Mouse (Mus musculus): Measurements from ENCODE around the gene Ank3. TPM values are rescaled to one million over a fixed set of nuclear protein-coding genes. Genes with fewer than 3 reads are reported as not detected.

The Ank3 gene
- polyA plus RNA-seq, 1 experiment from 2014 or later: 34.9 TPM

DNA sequence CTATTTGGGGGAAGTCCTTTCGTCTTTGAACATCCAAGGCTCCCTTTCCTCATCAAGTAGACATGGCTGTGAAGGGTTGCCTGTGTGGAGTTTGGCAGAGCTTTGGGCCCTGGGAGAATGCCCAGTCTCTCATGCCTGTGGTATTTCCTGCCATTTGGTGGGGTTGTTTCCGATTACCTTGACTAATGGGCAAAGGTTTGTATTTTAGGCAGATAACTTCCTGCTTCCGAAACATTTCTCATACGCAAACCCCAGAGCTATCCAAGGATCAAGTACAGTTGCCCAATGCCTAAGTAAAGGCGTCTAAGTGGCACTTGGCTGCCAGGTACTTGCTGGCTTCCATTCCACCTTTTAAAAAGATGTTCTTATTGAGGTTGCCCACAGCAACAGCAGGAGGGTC is 254.1 kb downstream of the Ank3 start:
- Histone ChIP-seq H3K4me3 (no peak overlapping the region), H3K27me3 (ENCODE audit: low read depth, poor library complexity, severe bottlenecking) (no peaks in the 10 kb centered on the region), H3K27ac (replicated peaks) (no peak overlapping the region), H3K4me1 (peaks cover 36% of the 10 kb centered on the region), H3K36me3 (no peaks in the 10 kb centered on the region), H3K9me3 (replicated peaks) (no peaks in the 10 kb centered on the region)
- WGBS: 80% methylated on average over 5 of the region's 5 CpGs
- no peak for DNase-seq (ENCODE audit: low spot score)

DNA sequence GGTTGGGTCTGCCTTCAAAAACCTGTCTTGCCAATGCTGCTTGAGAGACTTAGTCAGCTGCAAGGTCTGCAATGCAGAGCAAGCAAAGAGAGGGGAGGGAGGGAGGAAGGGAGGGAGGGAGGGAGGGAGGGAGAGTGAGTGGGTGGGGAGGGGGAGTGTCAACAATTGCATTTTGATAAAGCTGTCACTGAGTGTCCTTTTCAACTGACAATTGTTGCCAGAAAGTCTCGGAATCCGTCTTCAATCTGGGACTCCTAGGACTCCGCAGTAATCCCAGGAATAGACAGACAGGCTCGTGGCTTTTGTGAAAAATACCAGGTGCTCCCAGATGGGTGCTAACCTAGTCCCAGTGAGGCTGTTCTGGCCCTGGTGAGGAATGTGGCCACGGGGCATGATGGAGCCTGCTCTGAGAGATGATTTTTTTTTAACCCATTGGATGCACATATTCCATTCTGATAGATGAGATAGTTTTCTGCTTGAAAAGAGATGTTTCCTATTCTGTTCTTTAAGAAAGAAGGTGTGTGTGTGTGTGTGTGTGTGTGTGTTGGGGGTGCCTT is 254.6 kb downstream of the Ank3 start:
- Histone ChIP-seq H3K4me3 (no peak overlapping the region), H3K27me3 (ENCODE audit: low read depth, poor library complexity, severe bottlenecking) (no peaks in the 10 kb centered on the region), H3K36me3 (no peaks in the 10 kb centered on the region), H3K27ac (replicated peaks) (no peak overlapping the region), H3K9me3 (replicated peaks) (no peaks in the 10 kb centered on the region), H3K4me1 (peaks cover 36% of the 10 kb centered on the region)
- 27% methylated on average over 5 of the region's 5 CpGs for WGBS
- no peak for DNase-seq (ENCODE audit: low spot score)

DNA sequence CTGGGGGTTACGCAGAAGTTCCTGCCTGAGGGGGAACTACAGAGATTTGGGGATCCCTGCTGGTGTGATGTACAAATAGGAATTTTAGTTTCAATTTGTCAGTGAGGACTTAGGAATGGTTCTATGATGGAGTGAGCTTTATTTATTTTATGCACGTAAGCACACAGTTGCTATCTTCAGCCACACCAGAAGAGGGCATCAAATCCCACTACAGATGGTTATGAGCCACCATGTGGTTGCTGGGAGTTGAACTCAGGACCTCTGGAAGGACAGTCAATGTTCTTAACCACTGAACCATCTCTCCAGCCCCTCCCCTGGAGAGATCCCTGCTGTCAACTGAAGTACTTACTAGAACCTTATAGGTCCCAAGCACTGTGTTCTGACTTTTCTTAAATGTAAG is 255.6 kb downstream of the Ank3 start:
- Histone ChIP-seq H3K4me3 (no peak overlapping the region), H3K27ac (replicated peaks) (no peak overlapping the region), H3K9me3 (replicated peaks) (no peaks in the 10 kb centered on the region), H3K36me3 (no peaks in the 10 kb centered on the region), H3K27me3 (ENCODE audit: low read depth, poor library complexity, severe bottlenecking) (no peaks in the 10 kb centered on the region), H3K4me1 (peaks cover 36% of the 10 kb centered on the region)
- 89% methylated on average over 2 of the region's 2 CpGs for WGBS
- no peak for DNase-seq (ENCODE audit: low spot score)

GRCm38 (mm10) chr10:69654866-69655633 is 256.5 kb downstream of the Ank3 start:
- peak; percentile 39 for DNase-seq (ENCODE audit: low spot score)
- no peaks in the 10 kb centered on the region for H3K36me3 ChIP-seq

DNA sequence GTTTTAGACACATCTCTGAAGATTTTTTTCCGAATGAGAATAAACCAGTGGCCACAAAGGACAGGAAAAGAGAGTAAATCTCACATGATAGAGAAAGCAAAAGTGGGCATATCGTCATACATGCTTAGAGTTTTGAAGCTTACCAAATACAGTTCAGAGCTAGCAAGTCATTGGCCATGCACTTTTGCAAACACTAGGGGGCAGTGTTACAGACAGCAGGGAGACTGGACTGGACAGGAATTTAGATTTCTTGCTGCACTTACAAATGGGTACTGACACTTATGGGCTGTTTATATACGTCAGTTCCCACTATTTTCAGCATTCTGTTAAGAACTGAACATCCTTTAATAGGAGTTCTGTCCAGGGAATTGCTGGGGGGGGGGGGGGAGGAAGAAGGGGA is 257.7 kb downstream of the Ank3 start:
- Histone ChIP-seq H3K4me3 (no peak overlapping the region), H3K9me3 (replicated peaks) (no peaks in the 10 kb centered on the region), H3K4me1 (peaks cover 23% of the 10 kb centered on the region), H3K27ac (replicated peaks) (no peak overlapping the region), H3K27me3 (ENCODE audit: low read depth, poor library complexity, severe bottlenecking) (no peaks in the 10 kb centered on the region), H3K36me3 (no peaks in the 10 kb centered on the region)
- peak; percentile 48 for DNase-seq (ENCODE audit: low spot score)
- WGBS: 26% methylated on average over 3 of the region's 3 CpGs

More at GRCm38 (mm10) chr10:69654866-69655633, 256.5 kb downstream of the Ank3 start:
- 26% methylated on average over 13 of the region's 13 CpGs for WGBS
- no peak overlapping the region for H3K27ac ChIP-seq (replicated peaks)
- H3K27me3 ChIP-seq (ENCODE audit: low read depth, poor library complexity, severe bottlenecking): no peaks in the 10 kb centered on the region
- no peaks in the 10 kb centered on the region for H3K9me3 ChIP-seq (replicated peaks)
- H3K4me1 ChIP-seq: peaks cover 31% of the 10 kb centered on the region
- H3K4me3 ChIP-seq: no peak overlapping the region

GRCm38 (mm10) chr10:69659818-69660217 is 261.2 kb downstream of the Ank3 start:
- no peak overlapping the region for H3K4me3 ChIP-seq
- H3K27me3 ChIP-seq (ENCODE audit: low read depth, poor library complexity, severe bottlenecking): no peaks in the 10 kb centered on the region
- H3K4me1 ChIP-seq: peaks cover 5% of the 10 kb centered on the region; the same call in 1 of the 2 replicates
- DNase-seq (ENCODE audit: low spot score): no peak
- H3K9me3 ChIP-seq (replicated peaks): no peaks in the 10 kb centered on the region
- no peaks in the 10 kb centered on the region for H3K36me3 ChIP-seq
- no peak overlapping the region for H3K27ac ChIP-seq (replicated peaks)
- WGBS: 92% methylated on average over 4 of the region's 4 CpGs

DNA sequence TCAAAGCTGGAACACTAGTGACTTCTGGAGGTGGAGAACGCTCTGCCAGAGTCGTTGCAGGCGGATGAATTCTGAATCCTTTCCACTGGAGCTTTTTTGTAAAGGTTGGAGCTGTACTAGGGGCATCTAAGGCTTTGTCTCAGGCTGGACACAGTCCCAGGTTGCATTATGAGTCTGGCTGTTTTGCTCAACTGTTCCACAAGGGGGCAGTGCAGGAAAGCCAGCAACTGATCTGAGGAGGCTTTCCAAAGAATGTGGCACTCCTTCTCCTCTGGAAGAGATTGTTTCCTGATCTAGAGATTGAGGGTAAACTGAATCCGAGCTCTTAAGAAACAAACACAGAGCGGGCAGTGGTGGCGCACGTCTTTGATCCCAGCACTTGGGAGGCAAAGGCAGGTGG is 263.8 kb downstream of the Ank3 start:
- Histone ChIP-seq H3K4me3 (no peak overlapping the region), H3K9me3 (replicated peaks) (no peaks in the 10 kb centered on the region), H3K27ac (replicated peaks) (no peak overlapping the region; the same call in 1 of the 2 replicates), H3K4me1 (no peaks in the 10 kb centered on the region), H3K27me3 (ENCODE audit: low read depth, poor library complexity, severe bottlenecking) (no peaks in the 10 kb centered on the region), H3K36me3 (no peaks in the 10 kb centered on the region)
- WGBS: 11% methylated on average over 7 of the region's 7 CpGs
- peak; percentile 76 for DNase-seq (ENCODE audit: low spot score)

DNA sequence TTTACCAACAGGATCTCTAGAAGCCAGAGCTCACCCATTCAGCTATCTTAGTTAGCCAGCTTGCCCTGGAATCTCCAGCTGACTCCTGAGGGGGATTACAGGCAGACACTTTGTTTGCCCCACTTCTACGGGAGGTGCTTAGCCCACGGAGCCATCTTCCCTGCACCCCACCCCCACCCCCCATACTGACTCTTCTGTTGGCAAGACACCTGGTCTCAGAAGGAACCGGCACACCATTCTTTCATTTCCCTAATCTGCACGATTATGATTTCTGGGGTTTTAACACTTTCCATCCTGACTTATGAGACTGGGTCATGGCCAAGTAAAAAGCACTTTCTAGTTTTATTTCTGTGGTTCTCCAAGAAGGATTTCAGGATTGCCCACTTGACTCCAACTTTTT is 268.9 kb downstream of the Ank3 start:
- H3K9me3 ChIP-seq (replicated peaks): no peaks in the 10 kb centered on the region
- H3K4me1 ChIP-seq: no peaks in the 10 kb centered on the region
- no peaks in the 10 kb centered on the region for H3K27me3 ChIP-seq (ENCODE audit: low read depth, poor library complexity, severe bottlenecking)
- DNase-seq (ENCODE audit: low spot score): no peak
- no peak overlapping the region for H3K27ac ChIP-seq (replicated peaks)
- no peaks in the 10 kb centered on the region for H3K36me3 ChIP-seq
- no peak overlapping the region for H3K4me3 ChIP-seq
- WGBS: 85% methylated on average over 4 of the region's 4 CpGs

DNA sequence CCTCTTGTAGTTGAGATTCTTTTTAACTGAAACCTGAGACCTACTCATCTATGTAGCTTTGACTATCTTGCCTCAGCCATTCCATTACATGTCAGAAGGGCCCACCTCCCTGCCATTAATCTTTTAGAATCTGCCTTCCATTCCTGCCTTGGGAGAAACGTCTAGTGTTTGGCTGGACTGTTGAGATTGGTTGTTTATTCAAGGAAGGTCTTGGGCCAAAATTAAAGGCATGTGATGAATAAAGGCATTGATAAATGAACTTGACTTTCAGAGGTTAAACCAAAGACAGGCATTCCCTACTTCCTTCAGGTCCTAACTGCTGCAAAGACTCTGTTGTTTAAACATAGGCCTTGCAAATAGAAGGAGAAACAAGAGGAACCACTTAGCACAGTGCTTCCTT is 271.9 kb downstream of the Ank3 start:
- Histone ChIP-seq H3K27ac (replicated peaks) (no peak overlapping the region), H3K9me3 (replicated peaks) (no peaks in the 10 kb centered on the region), H3K27me3 (ENCODE audit: low read depth, poor library complexity, severe bottlenecking) (no peaks in the 10 kb centered on the region), H3K4me1 (no peaks in the 10 kb centered on the region), H3K4me3 (no peak overlapping the region), H3K36me3 (no peaks in the 10 kb centered on the region)
- DNase-seq (ENCODE audit: low spot score): no peak
- 69% methylated on average over 1 of the region's 1 CpGs for WGBS

- Histone ChIP-seq H3K27me3 (ENCODE audit: low read depth, poor library complexity, severe bottlenecking) (no peaks in the 10 kb centered on the region), H3K4me3 (no peak overlapping the region), H3K27ac (replicated peaks) (no peak overlapping the region), H3K4me1 (no peaks in the 10 kb centered on the region), H3K36me3 (no peaks in the 10 kb centered on the region), H3K9me3 (replicated peaks) (no peaks in the 10 kb centered on the region)
- WGBS: 83% methylated on average over 2 of the region's 2 CpGs
- no peak for DNase-seq (ENCODE audit: low spot score)
These were observed 272.4 kb downstream of the Ank3 start for GRCm38 (mm10) chr10:69670959-69671358.

DNA sequence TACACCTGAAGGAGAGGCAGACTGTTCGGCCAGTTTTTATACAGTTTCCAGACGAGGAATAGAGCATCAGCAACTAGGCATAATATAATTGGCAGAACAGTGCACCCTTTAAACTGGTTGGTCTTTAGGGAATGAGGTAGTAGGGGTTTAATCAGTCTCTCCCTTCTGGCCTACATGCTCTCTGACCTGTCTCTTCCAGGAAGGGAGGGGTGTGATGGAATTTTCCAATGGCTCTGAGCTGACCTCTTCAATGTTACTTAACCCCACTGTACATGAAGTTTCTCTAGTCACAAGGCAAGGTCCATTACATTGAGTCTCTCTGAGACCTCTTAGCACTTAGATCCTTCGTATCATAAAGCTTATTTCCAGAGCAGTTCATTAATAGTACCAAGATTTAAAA is 272.9 kb downstream of the Ank3 start:
- Histone ChIP-seq H3K4me3 (no peak overlapping the region), H3K27me3 (ENCODE audit: low read depth, poor library complexity, severe bottlenecking) (no peaks in the 10 kb centered on the region), H3K4me1 (no peaks in the 10 kb centered on the region), H3K36me3 (no peaks in the 10 kb centered on the region), H3K9me3 (replicated peaks) (no peaks in the 10 kb centered on the region), H3K27ac (replicated peaks) (no peak overlapping the region)
- no peak for DNase-seq (ENCODE audit: low spot score)
- WGBS: 89% methylated on average over 3 of the region's 3 CpGs

GRCm38 (mm10) chr10:69672545-69672944 is 274.0 kb downstream of the Ank3 start:
- H3K9me3 ChIP-seq (replicated peaks): no peaks in the 10 kb centered on the region

DNA sequence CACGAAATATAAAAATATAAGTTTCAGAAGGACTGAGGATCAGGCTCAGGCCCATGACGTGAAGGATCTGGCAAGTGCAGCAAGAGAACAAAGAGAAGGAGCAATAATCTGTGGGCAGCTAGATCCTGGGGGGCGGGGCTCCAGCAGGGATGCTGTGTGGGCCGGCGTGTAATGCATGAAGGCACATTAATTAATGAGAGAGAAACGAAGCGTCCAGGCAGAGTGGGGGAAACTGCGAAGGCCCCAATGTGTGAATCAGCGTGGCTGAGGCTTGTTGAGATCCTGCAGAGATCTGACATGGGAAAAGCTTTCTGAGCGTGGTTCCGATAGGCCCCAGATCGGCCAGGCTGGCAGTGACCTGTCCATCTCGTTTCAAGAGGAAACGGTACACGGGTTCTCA is 279.7 kb downstream of the Ank3 start:
- Histone ChIP-seq H3K27ac (replicated peaks) (0 out of 2 replicates have a peak overlapping the region, but pooled peaks have one; percentile 1), H3K4me3 (no peak overlapping the region), H3K36me3 (no peaks in the 10 kb centered on the region), H3K27me3 (ENCODE audit: low read depth, poor library complexity, severe bottlenecking) (no peaks in the 10 kb centered on the region), H3K9me3 (replicated peaks) (no peaks in the 10 kb centered on the region; the same call in 1 of the 2 replicates), H3K4me1 (peaks cover 4% of the 10 kb centered on the region)
- 71% methylated on average over 15 of the region's 15 CpGs for WGBS
- no peak for DNase-seq (ENCODE audit: low spot score)

More at GRCm38 (mm10) chr10:69672545-69672944, 274.0 kb downstream of the Ank3 start:
- Histone ChIP-seq H3K4me3 (no peak overlapping the region), H3K27me3 (ENCODE audit: low read depth, poor library complexity, severe bottlenecking) (no peaks in the 10 kb centered on the region), H3K27ac (replicated peaks) (no peak overlapping the region), H3K36me3 (no peaks in the 10 kb centered on the region), H3K4me1 (no peaks in the 10 kb centered on the region)
- no peak for DNase-seq (ENCODE audit: low spot score)

Measured in midbrain, embryonic 10.5 days (tissue).